Mouse (Mus musculus) brain, embryonic 14.5 days (tissue): ENCODE measurements at regions not wholly inside any gene's neighbourhood (a gene's known extent, or its start where the extent isn't known, plus 50 kb on each side); places are given as distances from the start of the nearest gene placed in this dataset.
A peak's percentile ranks its signal among the peaks of the same experiment; 100 is the strongest.

ENCODE experiments used
- DNase-seq: peaks from one replicate; pipeline ENCODE4 v3.0.0-alpha.2; 2011; ENCODE audit warnings: low read depth
- CTCF ChIP-seq: fragments of 200-500 bp; IDR thresholded peaks from 2 replicates; pipeline ENCODE4 v1.5.1; 2012; ENCODE audit warnings: inconsistent platforms, mild to moderate bottlenecking, moderate library complexity, borderline replicate concordance; ENCODE audit not compliant: insufficient read depth, insufficient read length; ENCODE audit errors: extremely low read depth
- POLR2A ChIP-seq: fragments of 200-500 bp; IDR thresholded peaks from 2 replicates; pipeline ENCODE4 v1.6.1; 2012; ENCODE audit warnings: mild to moderate bottlenecking, inconsistent platforms, borderline replicate concordance; ENCODE audit not compliant: poor library complexity, insufficient read depth, insufficient read length, severe bottlenecking; ENCODE audit errors: extremely low read depth

DNA sequence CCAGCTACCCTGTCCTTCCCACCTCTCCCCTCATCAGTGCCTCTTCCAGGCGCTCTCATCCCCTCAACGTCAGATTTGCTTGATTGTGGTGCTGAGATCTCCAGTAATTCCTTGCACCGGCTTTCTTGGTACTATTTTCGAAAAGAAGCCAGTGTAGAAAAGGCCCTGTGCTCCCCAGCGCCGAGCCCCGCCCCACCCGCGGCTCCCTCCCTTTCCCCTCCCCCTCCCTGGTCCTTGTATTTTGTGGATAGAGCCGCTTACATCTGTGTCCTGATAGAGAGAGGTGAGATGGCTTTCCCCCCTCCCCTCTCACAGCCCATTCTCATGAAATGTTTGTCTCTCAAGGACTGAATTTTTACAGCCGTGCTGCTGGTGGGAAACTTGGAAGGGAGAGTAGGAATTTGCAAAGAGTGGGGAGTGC lies 273.2 kb upstream of the Zfp507 start:
- peak; percentile 47 for DNase-seq
- TF ChIP-seq POLR2A (no peak), CTCF (no peak)

DNA sequence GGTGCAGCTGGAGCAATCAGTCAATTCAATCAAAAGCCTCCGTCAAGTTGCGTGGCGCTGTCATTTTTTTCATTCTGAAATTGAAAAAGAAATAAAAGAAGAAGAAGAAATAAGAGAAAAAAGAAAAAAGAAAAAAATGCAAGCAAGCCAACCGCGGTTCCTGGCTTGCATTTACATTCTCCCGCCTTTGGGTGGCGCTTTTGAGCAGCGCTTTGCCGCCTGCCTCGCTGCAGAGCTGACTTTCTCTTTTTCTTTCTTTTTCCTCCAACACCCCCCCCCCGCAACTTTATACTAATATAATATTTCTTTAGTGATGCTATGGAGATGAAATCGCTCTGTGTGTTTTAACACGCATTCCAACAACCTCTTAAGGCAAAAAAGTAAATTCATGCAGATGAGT lies 269.0 kb upstream of the Zfp507 start:
- TF ChIP-seq CTCF (peak; percentile 91), POLR2A (no peak)

DNA sequence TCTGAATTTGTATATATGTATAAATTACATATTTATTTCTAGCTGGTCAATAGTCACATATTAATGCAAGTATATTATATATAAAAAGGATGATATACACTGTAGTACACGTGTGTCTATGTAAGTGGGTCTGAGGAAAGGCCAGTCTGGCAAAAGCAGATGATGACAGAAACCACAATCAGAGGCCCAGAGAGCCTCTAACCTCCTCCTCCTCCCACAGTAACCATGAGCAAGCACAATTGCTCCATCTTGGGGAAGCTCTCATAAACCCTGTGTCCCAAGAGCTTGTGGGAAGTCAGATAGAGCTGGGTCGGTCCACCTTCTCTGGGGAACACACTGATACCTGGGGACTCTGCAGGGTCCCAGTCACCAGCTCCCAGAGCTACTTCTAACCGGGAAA lies 263.9 kb upstream of the Zfp507 start:
- DNase-seq, result no peak
- no peak for TF ChIP-seq CTCF
- no peak for TF ChIP-seq POLR2A

More for the DNA sequence above, 269.0 kb upstream of the Zfp507 start:
- DNase-seq, result peak; percentile 52

DNA sequence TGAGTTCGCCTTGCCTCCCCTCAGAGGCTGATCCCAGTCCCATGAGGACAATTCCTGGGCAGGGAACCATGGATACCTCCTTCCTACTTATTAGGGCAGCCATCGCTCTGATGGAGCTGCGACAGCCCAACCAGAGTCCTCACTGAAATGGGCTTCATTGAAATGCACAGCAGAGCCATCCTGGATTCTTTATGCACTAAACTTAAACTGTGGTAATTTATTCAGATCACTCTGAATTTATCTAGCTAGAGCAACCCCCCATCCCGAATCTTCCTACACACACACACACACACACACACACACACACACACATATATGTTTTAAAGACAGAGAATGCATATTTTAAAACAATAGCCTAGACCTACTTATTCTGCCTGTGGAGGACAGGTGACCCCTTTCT lies 258.9 kb upstream of the Zfp507 start:
- no peak for DNase-seq
- TF ChIP-seq POLR2A, result no peak
- no peak for TF ChIP-seq CTCF

DNA sequence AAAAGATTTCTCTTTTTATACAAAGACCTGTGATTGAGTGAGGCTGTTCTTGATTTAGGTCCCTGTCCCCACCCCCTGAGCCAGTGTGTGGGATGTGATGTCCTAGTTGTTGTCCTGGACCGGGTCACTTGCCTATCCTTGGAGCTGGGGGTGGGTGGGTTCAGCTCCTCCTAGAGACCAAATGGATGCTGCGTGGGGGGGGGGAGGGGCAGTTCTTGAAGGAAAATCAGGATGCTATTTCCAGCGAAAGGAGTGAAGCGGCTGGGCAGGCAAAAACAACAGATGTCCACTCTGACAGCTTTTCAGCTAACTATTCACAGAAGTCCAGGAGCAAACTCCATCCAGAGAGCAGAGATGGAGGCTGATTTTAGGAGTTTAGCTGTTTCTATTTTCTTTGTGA lies 257.6 kb upstream of the Zfp507 start:
- TF ChIP-seq CTCF (no peak), POLR2A (no peak)
- DNase-seq, result peak; percentile 29

DNA sequence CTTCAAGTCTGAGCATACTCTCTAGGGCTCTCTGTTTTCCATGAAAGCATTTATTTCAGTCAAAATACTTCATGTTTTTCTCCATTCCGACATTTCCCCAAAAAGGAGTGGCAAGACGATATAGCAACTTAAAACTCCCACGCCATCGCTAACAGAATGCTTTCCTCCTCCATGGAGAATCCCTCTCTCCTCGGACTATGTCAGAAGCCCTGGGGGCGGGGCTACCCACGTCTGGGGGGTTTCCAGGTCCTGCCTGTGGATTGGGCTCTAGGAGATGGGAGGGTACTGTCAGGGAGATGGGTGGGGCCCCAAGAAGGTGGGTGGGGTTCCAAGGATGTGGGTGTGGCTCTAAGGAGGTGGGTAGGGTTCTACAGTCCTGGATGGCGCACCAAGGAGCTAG lies 243.2 kb upstream of the Zfp507 start:
- DNase-seq, result no peak
- TF ChIP-seq CTCF, result no peak

DNA sequence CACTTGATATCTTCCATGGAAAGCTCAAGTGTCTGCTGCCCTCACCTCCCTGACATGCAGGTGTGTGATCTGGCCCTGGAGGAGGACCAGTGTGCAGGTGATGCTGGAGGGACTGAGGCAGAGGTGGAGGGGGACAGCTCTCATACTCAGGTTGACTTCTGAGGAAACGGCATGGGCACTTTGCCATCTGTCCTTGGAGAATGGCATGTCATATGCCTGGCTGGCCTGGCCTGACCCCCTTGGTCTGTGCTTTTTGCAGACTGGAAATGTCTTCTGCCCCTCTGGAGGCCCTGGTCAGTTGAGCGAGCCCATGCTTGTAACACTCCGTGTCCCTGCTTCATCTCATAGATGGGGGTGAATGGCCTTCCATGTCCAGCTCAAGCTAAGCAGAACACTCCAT lies 229.1 kb upstream of the Zfp507 start:
- DNase-seq, result no peak
- TF ChIP-seq CTCF (no peak), POLR2A (no peak)

DNA sequence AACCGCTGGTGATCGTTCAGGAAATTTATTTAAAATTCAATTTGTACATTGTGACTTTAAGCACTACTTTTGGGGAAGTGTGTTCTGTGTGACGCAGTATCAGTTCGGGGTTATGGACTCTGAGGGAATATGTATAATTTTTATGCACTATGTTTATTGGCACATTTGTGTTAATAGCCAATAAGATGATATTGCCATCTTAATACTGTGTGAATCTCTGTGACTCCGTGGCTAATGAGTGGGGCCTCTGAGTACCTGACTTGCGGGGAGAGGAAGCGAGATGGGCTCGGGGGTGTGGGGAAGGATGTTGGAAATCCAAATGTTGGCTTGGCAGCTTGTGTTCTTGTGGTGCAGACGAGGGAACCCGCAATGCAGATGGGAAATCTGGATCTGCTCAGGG lies 220.2 kb upstream of the Zfp507 start:
- DNase-seq, result peak; percentile 29

DNA sequence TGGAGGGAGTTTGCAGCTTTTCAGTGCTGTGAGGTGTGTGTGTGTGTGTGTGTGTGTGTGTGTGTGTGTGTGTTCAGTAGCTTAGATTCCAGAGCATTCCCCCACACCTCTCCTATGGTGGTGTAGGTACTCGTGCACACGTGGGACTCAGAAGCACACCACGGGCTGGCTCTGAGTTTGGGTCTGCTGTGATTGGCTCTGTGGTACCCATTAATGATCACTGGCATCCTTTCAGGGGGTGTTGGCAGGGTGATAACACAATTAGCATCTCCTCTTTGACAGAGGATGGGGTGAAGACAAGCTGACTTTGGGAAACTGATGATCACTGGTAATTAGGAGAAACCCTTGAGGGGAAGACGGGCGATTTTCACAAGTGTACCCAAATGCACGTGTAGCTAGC lies 219.7 kb upstream of the Zfp507 start:
- TF ChIP-seq CTCF (no peak), POLR2A (no peak)
- peak; percentile 85 for DNase-seq

More for the DNA sequence above, 220.2 kb upstream of the Zfp507 start:
- TF ChIP-seq POLR2A, result no peak
- TF ChIP-seq CTCF, result no peak

DNA sequence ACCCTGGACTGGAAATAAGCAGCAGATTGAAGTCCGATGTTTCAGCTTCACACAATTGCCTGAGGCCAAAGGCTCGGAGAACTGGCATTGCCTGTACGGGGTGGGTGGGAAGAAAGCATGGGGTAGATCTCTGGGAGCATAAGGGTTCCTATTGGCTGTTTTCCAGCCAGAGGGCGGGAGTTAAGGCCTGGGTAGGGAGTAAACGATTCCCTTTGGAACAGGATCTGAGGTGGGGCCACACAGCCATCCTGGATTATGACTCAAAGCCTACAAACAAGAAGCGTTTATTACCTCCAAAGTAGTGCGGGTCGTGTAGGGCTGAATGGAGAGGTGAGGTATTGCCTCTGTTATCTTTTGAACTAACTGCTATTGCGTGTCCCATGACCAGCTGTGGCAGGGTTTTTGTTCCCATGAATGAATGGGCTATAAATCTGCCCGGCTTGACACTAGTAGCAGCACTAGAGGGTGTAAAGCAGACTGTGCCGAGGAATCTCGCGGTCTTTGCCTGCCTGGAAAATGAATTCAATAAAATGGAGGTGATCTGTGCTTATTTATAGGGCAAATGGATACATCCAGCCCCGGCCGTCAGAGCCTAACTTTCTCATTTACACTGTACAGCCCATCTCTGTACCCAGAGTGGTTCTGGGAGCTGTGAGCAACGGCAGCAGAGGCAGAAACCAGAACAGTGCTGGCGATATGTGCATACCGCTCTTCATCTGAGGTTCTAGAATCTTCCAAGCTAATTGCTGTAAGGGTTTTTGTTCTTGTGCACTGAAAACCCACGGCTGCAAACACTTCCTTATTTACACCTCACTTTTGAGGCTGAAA lies 214.3 kb upstream of the Zfp507 start:
- no peak for DNase-seq
- TF ChIP-seq CTCF, result no peak
- TF ChIP-seq POLR2A, result no peak

DNA sequence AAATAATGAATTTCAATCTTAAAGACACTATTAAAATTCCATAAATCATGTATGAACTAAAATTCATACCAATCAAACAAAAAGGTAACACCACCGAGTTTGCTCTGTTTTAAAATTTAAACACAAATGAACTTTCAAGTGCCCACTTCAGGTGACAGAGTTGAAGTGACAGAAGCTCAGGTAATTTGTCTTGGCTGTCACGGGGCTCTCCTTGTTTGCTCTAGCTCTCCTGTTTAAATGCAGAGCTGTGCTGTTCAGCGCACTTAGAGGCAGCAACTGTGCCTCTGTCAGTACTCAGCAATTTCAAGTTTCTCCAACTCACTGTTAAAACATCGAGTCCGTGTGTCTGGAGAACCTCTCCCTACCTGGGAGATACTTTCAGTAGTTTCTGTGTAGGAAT lies 193.8 kb upstream of the Zfp507 start:
- DNase-seq, result no peak
- no peak for TF ChIP-seq CTCF
- no peak for TF ChIP-seq POLR2A

DNA sequence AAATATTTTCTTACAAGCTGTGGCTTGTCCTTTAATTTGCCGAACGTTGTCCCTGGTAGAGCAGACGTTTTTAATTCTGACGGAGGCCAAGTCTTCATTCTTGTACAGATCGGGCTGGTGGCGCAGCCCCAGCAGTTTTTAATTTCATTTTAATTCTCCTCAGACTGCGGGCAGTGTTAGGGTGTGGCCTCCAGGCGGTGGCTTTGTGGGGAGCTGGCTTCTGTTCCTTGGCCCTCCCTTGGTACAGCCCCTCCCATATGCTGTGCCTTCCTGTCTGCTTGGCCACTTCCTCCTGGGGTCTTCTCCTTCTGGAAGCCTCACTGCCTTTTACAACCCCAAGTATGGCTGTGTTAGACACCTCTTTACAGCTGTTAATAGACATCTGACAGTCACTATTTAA lies 189.7 kb upstream of the Zfp507 start:
- TF ChIP-seq CTCF (no peak), POLR2A (no peak)
- DNase-seq, result no peak
